Mouse (Mus musculus) liver, embryonic 12.5 days (tissue): ENCODE data around the gene Lamb3. TPM values are rescaled to one million over a fixed set of nuclear protein-coding genes. Genes with fewer than 3 reads are reported as not detected.
A peak's percentile ranks its signal among the peaks of the same experiment; 100 is the strongest.

ENCODE experiments used
- ATAC-seq: fragments of 200-750 bp; cut with Nextera tagmentation; 2 replicates; pipeline ENCODE4 v1.8.0; 2017; ENCODE audit warnings: moderate number of reproducible peaks, mild to moderate bottlenecking, moderate library complexity
- H3K27ac ChIP-seq: fragments of 300-500 bp; sonication (generic); 2 replicates; pipeline ENCODE4 v1.5.1; 2016; ENCODE audit warnings: mild to moderate bottlenecking
- H3K27me3 ChIP-seq: fragments of 300-500 bp; sonication (generic); replicated peaks from 2 replicates; pipeline ENCODE4 v1.6.1; 2016; ENCODE audit warnings: mild to moderate bottlenecking, moderate library complexity
- H3K36me3 ChIP-seq: fragments of 300-500 bp; sonication (generic); 2 replicates; pipeline ENCODE4 v1.6.1; 2016; ENCODE audit warnings: mild to moderate bottlenecking, moderate library complexity
- H3K4me1 ChIP-seq: fragments of 300-500 bp; sonication (generic); 2 replicates; pipeline ENCODE4 v1.6.1; 2016
- H3K4me2 ChIP-seq: fragments of 300-500 bp; sonication (generic); 2 replicates; pipeline ENCODE4 v1.6.1; 2016; ENCODE audit warnings: mild to moderate bottlenecking, moderate library complexity
- H3K4me3 ChIP-seq: fragments of 300-500 bp; sonication (generic); 2 replicates; pipeline ENCODE4 v1.5.1; 2016; ENCODE audit warnings: mild to moderate bottlenecking, moderate library complexity
- H3K9ac ChIP-seq: fragments of 300-500 bp; sonication (generic); 2 replicates; pipeline ENCODE4 v1.6.1; 2016; ENCODE audit warnings: mild to moderate bottlenecking, moderate library complexity
- H3K9me3 ChIP-seq: fragments of 300-500 bp; sonication (generic); replicated peaks from 2 replicates; pipeline ENCODE4 v1.6.1; 2016; ENCODE audit warnings: mild to moderate bottlenecking, moderate library complexity
- WGBS: fragments of 180-500 bp; shearing (Covaris S2); methylation state at CpG from one replicate; pipeline ENCODE4 v1.1.7; 2016; ENCODE audit not compliant: insufficient replicate concordance; 5-methylcytosine and 5-hydroxymethylcytosine counted together
- polyA plus RNA-seq: library from polyadenylated mRNA; unstranded; fragments of >200 nt; fragmentation: Nextera tagmentation; extraction: Ambion mirVana; gene quantifications from 2 replicates; pipeline ENCODE4 v1.2.1, GENCODE M21; 2016

Lamb3 gene
- polyA plus RNA-seq, 1 experiment from 2014 or later, result 0.04 TPM

DNA sequence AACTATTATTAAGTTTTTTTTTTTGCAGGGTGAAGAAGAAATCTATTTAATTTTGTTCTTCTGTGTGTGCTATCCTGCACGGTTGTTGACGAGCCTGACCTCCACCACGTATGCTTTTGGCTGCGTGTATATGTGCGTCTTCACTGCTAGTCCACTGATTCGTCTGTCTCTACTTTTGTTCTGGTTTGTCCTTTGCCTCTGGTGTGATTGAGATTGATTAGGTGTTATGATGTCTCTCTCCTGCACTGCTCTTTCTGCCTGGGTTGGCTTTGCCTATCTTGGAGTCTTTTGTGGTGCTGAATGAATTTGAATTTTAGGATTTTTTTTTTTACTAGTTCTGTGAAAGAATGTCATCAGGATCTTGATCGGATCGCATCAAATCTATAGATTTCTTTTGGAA is 47.5 kb downstream of the Lamb3 start:
- no peak for ATAC-seq
- Histone ChIP-seq H3K36me3 (no peaks in the 10 kb centered on the region), H3K9me3 (no peaks in the 10 kb centered on the region), H3K4me2 (no peak overlapping the region), H3K27ac (no peak overlapping the region), H3K9ac (no peak overlapping the region), H3K4me1 (no peaks in the 10 kb centered on the region), H3K27me3 (no peaks in the 10 kb centered on the region), H3K4me3 (no peak overlapping the region)
- WGBS, result 59% methylated on average over 8 of the region's 8 CpGs

DNA sequence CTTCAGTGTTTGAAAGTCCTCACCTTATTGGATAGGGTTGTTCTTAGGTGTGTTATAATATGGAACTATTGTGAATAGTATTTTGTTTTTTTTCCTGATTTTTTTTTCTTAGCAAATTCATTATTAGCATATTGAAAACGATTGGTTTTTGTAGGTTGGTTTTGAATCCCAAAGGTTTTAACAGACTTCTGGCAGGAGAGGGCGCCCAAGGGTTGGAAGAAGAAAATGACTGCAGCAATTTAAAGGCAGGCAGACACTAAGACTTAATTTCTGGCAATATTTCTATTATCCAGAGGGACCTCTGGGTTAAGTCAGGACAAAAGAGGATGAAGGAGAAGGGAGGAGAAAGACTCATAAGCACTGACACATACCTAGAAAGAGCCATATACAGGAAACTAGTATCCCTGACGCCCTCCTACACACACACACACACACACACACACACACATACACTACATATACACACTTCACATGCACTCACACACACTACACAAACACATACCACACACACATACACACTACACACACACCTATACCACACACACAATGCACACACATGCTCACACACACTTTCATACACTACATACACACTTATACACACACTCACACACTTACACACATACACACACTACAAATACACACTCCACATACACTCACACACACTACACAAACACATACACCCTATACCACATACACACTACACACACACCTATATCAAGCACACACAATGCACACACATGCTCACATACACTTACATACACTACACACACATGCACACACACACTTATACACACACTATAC is 48.2 kb downstream of the Lamb3 start:
- Histone ChIP-seq H3K36me3 (no peaks in the 10 kb centered on the region), H3K27me3 (no peaks in the 10 kb centered on the region), H3K4me1 (no peaks in the 10 kb centered on the region), H3K9me3 (no peaks in the 10 kb centered on the region), H3K4me2 (no peak overlapping the region), H3K9ac (no peak overlapping the region), H3K4me3 (no peak overlapping the region), H3K27ac (no peak overlapping the region)
- ATAC-seq, result peak; percentile 42
- 35% methylated on average over 3 of the region's 3 CpGs for WGBS

DNA sequence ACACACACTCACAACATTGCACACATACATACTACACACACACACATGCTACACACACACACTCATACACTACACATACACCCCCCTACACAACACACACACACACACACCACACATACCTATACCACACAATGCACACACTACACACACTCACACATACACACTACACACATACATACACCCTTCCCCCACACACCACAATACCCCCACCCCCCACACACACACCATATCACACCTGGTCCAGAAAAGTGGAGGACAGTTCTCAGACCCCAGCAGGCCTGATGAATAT is 48.7 kb downstream of the Lamb3 start:
- ATAC-seq, result peak; percentile 42
- H3K9me3 ChIP-seq, result no peaks in the 10 kb centered on the region
- H3K4me3 ChIP-seq, result no peak overlapping the region

DNA sequence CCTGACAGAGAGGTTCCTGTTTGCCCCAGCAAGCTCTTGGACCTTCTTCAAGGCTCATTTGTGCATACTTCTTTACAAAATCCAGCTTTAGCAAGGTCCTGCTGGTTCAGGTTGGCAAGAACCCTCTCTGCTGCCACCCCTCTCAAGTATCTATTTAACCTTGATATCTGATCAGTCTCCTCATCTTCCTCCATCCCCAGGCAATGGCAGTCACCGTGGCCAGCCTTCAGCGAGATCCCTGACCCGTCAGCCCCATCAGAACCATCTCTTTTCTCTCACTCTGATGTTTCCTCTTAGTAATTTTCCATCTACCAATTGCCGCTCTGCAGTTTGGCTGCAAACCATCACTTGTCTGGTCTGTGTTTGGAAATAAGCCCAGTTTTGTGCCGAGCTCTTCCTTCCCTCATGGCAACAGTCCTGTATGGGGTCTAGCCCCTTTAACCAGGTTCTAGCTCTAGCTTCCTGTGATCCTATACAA is 49.2 kb downstream of the Lamb3 start:
- no peaks in the 10 kb centered on the region for H3K27me3 ChIP-seq
- H3K4me2 ChIP-seq, result no peak overlapping the region
- H3K9ac ChIP-seq, result no peak overlapping the region
- ATAC-seq, result no peak
- no peaks in the 10 kb centered on the region for H3K36me3 ChIP-seq
- no peaks in the 10 kb centered on the region for H3K4me1 ChIP-seq
- H3K4me3 ChIP-seq, result no peak overlapping the region
- 49% methylated on average over 5 of the region's 5 CpGs for WGBS
- no peaks in the 10 kb centered on the region for H3K9me3 ChIP-seq
- H3K27ac ChIP-seq, result no peak overlapping the region

More for the DNA sequence above, 48.7 kb downstream of the Lamb3 start:
- H3K27me3 ChIP-seq, result no peaks in the 10 kb centered on the region
- no peak overlapping the region for H3K27ac ChIP-seq
- H3K9ac ChIP-seq, result no peak overlapping the region
- H3K36me3 ChIP-seq, result no peaks in the 10 kb centered on the region
- H3K4me2 ChIP-seq, result no peak overlapping the region
- no peaks in the 10 kb centered on the region for H3K4me1 ChIP-seq

DNA sequence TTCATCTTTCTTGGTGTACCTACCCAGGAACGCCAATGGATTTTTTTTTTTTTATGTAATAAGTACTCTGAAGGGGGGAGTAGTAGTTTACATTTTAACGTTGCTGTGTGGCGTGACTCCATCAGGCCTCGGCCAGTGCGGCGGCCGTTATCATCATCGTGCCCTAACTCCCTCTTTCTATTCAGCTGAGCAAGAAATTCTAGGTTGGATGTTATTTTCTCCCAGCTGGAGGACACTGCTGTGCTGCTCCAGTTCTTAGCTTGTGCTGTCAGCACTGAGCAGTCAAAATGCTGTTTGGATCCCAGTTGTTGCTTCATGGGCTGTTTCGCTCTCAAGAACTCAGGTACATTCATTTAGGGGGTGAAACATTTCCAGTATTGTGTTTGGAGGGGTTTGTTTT is 52.1 kb downstream of the Lamb3 start:
- Histone ChIP-seq H3K4me3 (no peak overlapping the region), H3K9ac (no peak overlapping the region), H3K36me3 (no peaks in the 10 kb centered on the region), H3K27me3 (no peaks in the 10 kb centered on the region), H3K4me1 (no peaks in the 10 kb centered on the region), H3K4me2 (no peak overlapping the region), H3K27ac (no peak overlapping the region), H3K9me3 (no peaks in the 10 kb centered on the region)
- no peak for ATAC-seq
- WGBS, result 70% methylated on average over 9 of the region's 9 CpGs

DNA sequence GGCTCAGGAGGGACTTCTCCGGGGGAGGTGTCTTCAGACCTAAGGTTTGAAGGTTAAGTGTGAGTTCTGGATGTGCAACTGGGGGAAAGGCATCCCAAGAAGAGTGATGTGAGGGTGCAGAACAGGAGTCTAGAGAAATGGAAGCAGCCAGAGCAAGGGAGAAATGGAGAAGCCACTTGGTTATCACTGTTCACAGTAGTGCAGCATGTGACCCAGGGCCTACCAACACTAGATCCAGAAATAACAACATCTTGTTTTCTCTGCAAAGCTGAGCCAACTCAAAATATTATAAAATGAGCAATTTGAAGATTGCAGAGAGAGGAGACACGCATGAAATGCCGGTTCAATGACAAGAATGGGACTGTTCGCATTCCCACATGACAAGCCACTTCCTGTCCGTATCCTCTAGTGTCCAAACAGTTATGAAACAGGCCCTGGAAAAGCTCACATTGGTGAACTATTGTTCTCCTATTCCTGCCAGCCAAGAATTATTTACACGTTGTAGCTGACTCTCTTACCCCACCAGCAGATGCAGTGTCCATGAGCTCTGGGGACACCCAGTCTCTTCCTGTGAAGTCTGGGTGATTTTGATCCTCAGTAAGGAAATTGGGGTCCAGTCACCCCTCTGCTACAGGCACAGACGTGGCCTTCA is 54.5 kb downstream of the Lamb3 start:
- 56% methylated on average over 7 of the region's 7 CpGs for WGBS
- Histone ChIP-seq H3K4me2 (no peak overlapping the region), H3K4me3 (no peak overlapping the region), H3K27me3 (no peaks in the 10 kb centered on the region), H3K9ac (no peak overlapping the region), H3K4me1 (no peaks in the 10 kb centered on the region), H3K27ac (no peak overlapping the region), H3K36me3 (no peaks in the 10 kb centered on the region), H3K9me3 (no peaks in the 10 kb centered on the region)
- no peak for ATAC-seq

DNA sequence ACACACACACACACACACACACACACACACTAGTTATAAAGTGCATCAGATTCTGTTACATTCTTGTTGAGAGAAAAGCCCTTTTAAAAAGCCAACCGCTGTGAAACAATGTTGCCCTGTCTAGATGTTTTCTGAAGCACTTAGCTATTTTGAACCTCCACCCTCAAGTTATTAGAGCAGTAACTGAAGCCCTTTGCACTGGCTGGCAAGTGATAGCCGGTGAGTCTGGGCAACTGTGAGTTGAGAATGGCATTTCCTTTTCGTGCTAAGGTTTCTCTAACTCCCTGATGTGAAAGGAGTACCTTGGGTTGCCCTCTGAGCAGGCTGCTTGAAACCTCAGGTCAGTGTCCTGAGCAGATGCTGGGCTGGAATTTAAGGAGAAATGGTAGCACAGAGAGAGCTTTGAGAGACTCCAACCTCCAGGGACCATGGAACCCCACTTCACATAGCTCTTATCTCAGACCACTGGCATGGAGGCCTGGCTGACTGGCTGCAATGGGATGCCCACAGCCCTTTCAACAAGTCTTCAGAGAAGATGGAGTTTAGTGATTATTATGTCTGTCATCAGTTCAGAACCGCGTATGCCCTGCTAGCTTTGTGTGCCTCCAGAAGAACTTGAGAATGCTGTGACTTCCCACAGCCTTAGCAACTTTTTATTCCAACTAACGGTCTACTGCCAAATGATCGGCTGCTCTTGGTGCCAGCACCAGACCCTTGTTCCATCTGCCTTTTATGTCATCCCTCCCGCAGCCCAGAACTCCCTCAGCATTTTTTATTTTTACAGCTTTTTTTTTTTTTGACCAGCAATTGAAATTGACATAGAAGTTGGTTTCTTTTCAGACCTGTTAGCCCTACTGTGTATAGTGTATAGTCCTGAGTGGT is 55.8 kb downstream of the Lamb3 start:
- no peak overlapping the region for H3K4me3 ChIP-seq
- H3K27ac ChIP-seq, result no peak overlapping the region
- H3K4me2 ChIP-seq, result no peak overlapping the region
- H3K27me3 ChIP-seq, result no peaks in the 10 kb centered on the region
- no peak overlapping the region for H3K9ac ChIP-seq
- H3K36me3 ChIP-seq, result no peaks in the 10 kb centered on the region
- no peak for ATAC-seq
- H3K9me3 ChIP-seq, result no peaks in the 10 kb centered on the region
- WGBS, result 54% methylated on average over 8 of the region's 8 CpGs
- no peaks in the 10 kb centered on the region for H3K4me1 ChIP-seq

DNA sequence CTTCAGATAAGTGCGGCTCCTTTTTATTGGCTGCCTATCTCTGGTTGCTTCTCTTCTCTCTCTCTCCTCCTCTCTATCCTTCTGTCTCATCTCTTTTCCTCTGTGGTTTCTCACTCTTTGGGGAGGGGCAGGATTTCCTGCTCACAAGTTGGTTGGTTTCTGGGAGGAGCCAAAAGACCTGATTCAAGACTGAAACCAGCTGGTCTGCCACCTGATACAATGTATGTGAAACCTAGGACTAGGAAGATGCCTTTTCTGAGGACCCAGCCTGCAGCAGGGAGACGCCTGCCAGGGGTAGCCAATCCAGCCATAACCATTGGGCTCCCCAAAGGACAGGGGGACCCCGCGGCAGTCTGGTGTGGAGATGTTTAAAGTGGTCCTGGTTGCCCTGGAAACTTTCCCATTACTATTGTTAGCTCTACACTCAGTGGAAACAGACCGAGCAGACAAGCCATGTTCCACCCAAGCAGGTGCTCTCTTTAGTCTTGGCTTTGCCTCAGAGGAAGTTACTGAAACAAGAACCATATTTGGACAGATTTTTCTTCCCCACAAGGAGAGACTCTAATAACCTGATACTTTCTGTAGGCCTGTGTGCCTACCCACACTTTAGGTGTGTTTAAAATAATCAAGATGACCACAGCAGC is 56.6 kb downstream of the Lamb3 start, which contains the start of gene Hsd11b1:
TSS of gene Hsd11b1 (minus strand) at position 121 of the 644 bp plus-strand sequence.
- Histone ChIP-seq H3K4me2 (no peak within 1 kb of the TSS), H3K27me3 (no peaks in the 10 kb centered on the region), H3K27ac (no peak within 1 kb of the TSS), H3K36me3 (no peaks in the 10 kb centered on the region), H3K4me3 (no peak within 1 kb of the TSS), H3K9me3 (no peaks in the 10 kb centered on the region), H3K9ac (no peak within 1 kb of the TSS), H3K4me1 (no peaks in the 10 kb centered on the region)
- WGBS, result 36% methylated on average over 5 of the region's 5 CpGs
- no peak for ATAC-seq

DNA sequence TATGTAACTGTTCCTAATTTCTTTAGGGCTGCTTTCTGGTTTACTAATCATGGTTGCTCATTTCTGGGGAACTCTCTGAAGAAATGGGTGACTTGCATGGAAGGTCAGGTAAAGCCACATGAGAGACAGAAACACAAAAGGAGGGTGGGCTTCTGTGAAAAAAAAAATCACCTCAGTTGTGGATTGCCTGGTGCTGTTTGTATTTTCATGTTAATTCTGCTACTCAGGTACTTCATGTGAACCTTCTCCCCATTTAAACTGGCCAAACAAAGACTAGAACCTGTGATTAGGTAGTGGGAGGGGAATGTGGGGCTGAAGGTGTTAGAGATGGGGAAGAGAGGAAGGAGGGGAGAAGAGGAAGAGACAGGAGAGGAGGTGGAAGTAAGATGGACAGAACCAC is 58.2 kb downstream of the Lamb3 start:
- no peaks in the 10 kb centered on the region for H3K4me1 ChIP-seq
- no peak overlapping the region for H3K4me3 ChIP-seq
- no peaks in the 10 kb centered on the region for H3K36me3 ChIP-seq
- H3K9ac ChIP-seq, result no peak overlapping the region
- no peaks in the 10 kb centered on the region for H3K9me3 ChIP-seq
- H3K27ac ChIP-seq, result no peak overlapping the region
- H3K27me3 ChIP-seq, result no peaks in the 10 kb centered on the region
- ATAC-seq, result no peak
- H3K4me2 ChIP-seq, result no peak overlapping the region

DNA sequence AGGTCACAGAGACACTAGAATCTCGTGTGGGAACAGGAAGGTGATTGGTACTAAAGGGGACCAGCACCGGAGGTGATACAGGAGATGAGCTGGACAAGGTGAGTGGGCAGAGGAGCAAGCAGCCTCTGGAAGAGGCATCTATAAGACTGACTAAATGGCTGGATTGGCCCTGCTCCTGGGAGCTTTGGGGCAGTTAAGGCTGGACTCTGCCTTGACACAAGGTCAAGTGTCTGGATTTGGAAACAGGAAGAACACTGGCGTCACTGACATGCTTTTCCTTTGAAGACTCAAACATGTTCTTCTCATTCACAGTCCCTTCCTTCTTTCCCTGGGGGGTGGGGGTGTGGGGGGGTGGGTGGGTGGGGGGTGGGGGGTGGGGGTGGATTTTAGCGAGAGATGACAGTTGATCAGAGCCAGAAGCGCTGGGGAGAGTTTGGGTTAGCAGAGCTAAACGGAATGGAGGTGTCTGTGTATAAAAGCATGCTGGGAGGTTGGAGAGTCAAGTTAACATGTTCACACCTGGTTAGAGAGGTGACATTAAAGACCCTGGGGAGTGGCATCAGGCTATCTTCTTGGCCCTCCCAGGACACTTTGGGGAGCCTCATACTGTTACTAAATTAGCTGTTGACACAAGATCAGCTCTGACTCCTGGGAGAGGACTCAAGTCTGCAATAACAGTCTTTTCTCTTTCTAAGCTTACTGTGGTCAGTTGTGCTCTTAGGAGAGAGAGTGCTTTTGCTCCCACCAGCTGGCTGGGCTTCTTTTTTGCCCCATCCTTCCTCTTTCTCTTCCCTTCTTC is 63.7 kb downstream of the Lamb3 start:
- no peaks in the 10 kb centered on the region for H3K36me3 ChIP-seq
- peak overlapping the region; percentile 58 for H3K4me2 ChIP-seq
- peaks cover 9% of the 10 kb centered on the region; the same call in 1 of the 2 replicates for H3K4me1 ChIP-seq
- H3K9me3 ChIP-seq, result no peaks in the 10 kb centered on the region
- no peak overlapping the region for H3K27ac ChIP-seq
- no peaks in the 10 kb centered on the region for H3K27me3 ChIP-seq
- no peak overlapping the region for H3K9ac ChIP-seq
- H3K4me3 ChIP-seq, result no peak overlapping the region
- ATAC-seq, result no peak
- WGBS, result 38% methylated on average over 6 of the region's 6 CpGs
